13 mouse cellular contexts compared by ENCODE assay signal in genomic region chr6:30734465-30734864, GRCm38 (mm10). TPM values are rescaled to one million over a fixed set of nuclear protein-coding genes. Genes with fewer than 3 reads are reported as not detected.
A peak's percentile ranks its signal among the peaks of the same experiment; 100 is the strongest.
DNase-seq lines count a peak whose midpoint lies in the region; ATAC-seq and TF ChIP-seq lines count a peak whose summit lies in the region.
"Had no signal": no experiment of that assay in that cellular context is flagged by ENCODE, and none has a peak within 500 bp of the region (broad histone marks: within the 10 kb centered on the region; RNA-seq: fewer than 3 reads in every experiment).

No protein-coding gene starts in this region.

- no peak overlapping the region; the same call in 1 of the 2 replicates for H3K9ac ChIP-seq in kidney, embryonic 16.5 days (replicated peaks; ENCODE audit: low read length)
- no peak overlapping the region; the same call in 1 of the 2 replicates for H3K9ac ChIP-seq in embryonic facial prominence, embryonic 11.5 days (replicated peaks; ENCODE audit: low read length)
- H3K9ac ChIP-seq in embryonic facial prominence, embryonic 15.5 days, result no peak overlapping the region
- H3K9ac ChIP-seq in limb, embryonic 14.5 days (ENCODE audit: low read depth, low read length, severe bottlenecking), result no peak overlapping the region

- no peak for TF ChIP-seq POLR2A in limb, embryonic 14.5 days (IDR thresholded peaks at IDR 0.05; ENCODE audit: borderline replicate concordance, extremely low read depth, insufficient read depth, insufficient read length)

- H3K4me2 ChIP-seq in kidney, embryonic 16.5 days (replicated peaks; ENCODE audit: low read depth, low read length), result no peak overlapping the region
- H3K4me2 ChIP-seq in embryonic facial prominence, embryonic 11.5 days (ENCODE audit: low read depth, low read length), result no peak overlapping the region
- H3K4me2 ChIP-seq in embryonic facial prominence, embryonic 15.5 days (replicated peaks), result no peak overlapping the region
- peak overlapping the region; percentile 53; the same call in 1 of the 2 replicates for H3K4me2 ChIP-seq in limb, embryonic 14.5 days (replicated peaks; ENCODE audit: low read depth, low read length, severe bottlenecking)

- no peak overlapping the region for H3K4me3 ChIP-seq in kidney, embryonic 16.5 days (ENCODE audit: low read length)
- no peak overlapping the region for H3K4me3 ChIP-seq in embryonic facial prominence, embryonic 11.5 days (ENCODE audit: low read depth, low read length)
- no peak overlapping the region for H3K4me3 ChIP-seq in embryonic facial prominence, embryonic 15.5 days (replicated peaks)
- H3K4me3 ChIP-seq in limb, embryonic 14.5 days (replicated peaks; ENCODE audit: low read length), result no peak overlapping the region

- H3K36me3 ChIP-seq in kidney, embryonic 16.5 days (ENCODE audit: insufficient read depth, low read length), result peaks cover 23% of the 10 kb centered on the region; the same call in 1 of the 2 replicates
- no peaks in the 10 kb centered on the region for H3K36me3 ChIP-seq in embryonic facial prominence, embryonic 11.5 days (replicated peaks; ENCODE audit: control insufficient read depth, insufficient read depth, low read depth, low read length)
- H3K36me3 ChIP-seq in embryonic facial prominence, embryonic 15.5 days, result no peaks in the 10 kb centered on the region
- no peaks in the 10 kb centered on the region; the same call in 1 of the 2 replicates for H3K36me3 ChIP-seq in limb, embryonic 14.5 days (ENCODE audit: control insufficient read depth, insufficient read depth, low read length)

- ATAC-seq in kidney, embryonic 16.5 days (ENCODE audit: low FRiP score, low TSS enrichment), result no peak
- no peak for ATAC-seq in embryonic facial prominence, embryonic 11.5 days (replicated peaks; ENCODE audit: insufficient number of reproducible peaks, low FRiP score, low TSS enrichment, low read depth)
- no peak for ATAC-seq in embryonic facial prominence, embryonic 15.5 days (ENCODE audit: insufficient number of reproducible peaks, low FRiP score, low TSS enrichment, low read depth)
- ATAC-seq in limb, embryonic 14.5 days (ENCODE audit: low FRiP score, low read depth), result no peak

- H3K27me3 ChIP-seq in kidney, embryonic 16.5 days (ENCODE audit: insufficient read depth, low read length), result no peaks in the 10 kb centered on the region
- no peaks in the 10 kb centered on the region for H3K27me3 ChIP-seq in embryonic facial prominence, embryonic 11.5 days (ENCODE audit: control insufficient read depth, insufficient read depth, low read length)
- H3K27me3 ChIP-seq in embryonic facial prominence, embryonic 15.5 days, result no peaks in the 10 kb centered on the region
- H3K27me3 ChIP-seq in limb, embryonic 14.5 days (ENCODE audit: control insufficient read depth, insufficient read depth, low read length), result no peaks in the 10 kb centered on the region

- peaks cover 48% of the 10 kb centered on the region for H3K9me3 ChIP-seq in kidney, embryonic 16.5 days (ENCODE audit: low read length)
- H3K9me3 ChIP-seq in embryonic facial prominence, embryonic 11.5 days (replicated peaks; ENCODE audit: control insufficient read depth, low read length), result peaks cover 8% of the 10 kb centered on the region
- peaks cover 36% of the 10 kb centered on the region for H3K9me3 ChIP-seq in embryonic facial prominence, embryonic 15.5 days (replicated peaks)
- H3K9me3 ChIP-seq in limb, embryonic 14.5 days (ENCODE audit: control insufficient read depth, low read length), result peaks cover 38% of the 10 kb centered on the region

- peaks cover 31% of the 10 kb centered on the region for H3K4me1 ChIP-seq in kidney, embryonic 16.5 days (ENCODE audit: insufficient read depth, low read length)
- H3K4me1 ChIP-seq in embryonic facial prominence, embryonic 11.5 days (ENCODE audit: control insufficient read depth, insufficient read depth, low read length), result no peaks in the 10 kb centered on the region
- peaks cover 21% of the 10 kb centered on the region; the same call in 1 of the 2 replicates for H3K4me1 ChIP-seq in embryonic facial prominence, embryonic 15.5 days
- peaks cover 22% of the 10 kb centered on the region for H3K4me1 ChIP-seq in limb, embryonic 14.5 days (ENCODE audit: control insufficient read depth, insufficient read depth, low read length)

- no peak for DNase-seq in kidney, adult 11 months
- no peak for DNase-seq in embryonic facial prominence, embryonic 11.5 days (ENCODE audit: low spot score)
- no peak for DNase-seq in limb, embryonic 14.5 days (ENCODE audit: low spot score)
- DNase-seq in layer of hippocampus, adult 9-10 months (ENCODE audit: low spot score), result no peak
- DNase-seq in adrenal gland, postnatal 4 days (ENCODE audit: low spot score in 2 of 2), result no peak
- DNase-seq: cerebellum, adult 11-12 months; gastrocnemius, postnatal 36 days; kidney, postnatal 25 days; lung, postnatal 4 days; spleen, adult 18-20 months; thymus, postnatal 25 days had no signal

- WGBS in kidney, embryonic 16.5 days, result 64% methylated on average over 6 of the region's 6 CpGs
- 56% methylated on average over 6 of the region's 6 CpGs for WGBS in embryonic facial prominence, embryonic 11.5 days
- WGBS in embryonic facial prominence, embryonic 15.5 days, result 41% methylated on average over 6 of the region's 6 CpGs
- 50% methylated on average over 6 of the region's 6 CpGs for WGBS in limb, embryonic 14.5 days

- H3K27ac ChIP-seq in kidney, embryonic 16.5 days (ENCODE audit: low read length), result peak overlapping the region; percentile 95; the same call in 1 of the 2 replicates
- H3K27ac ChIP-seq in embryonic facial prominence, embryonic 11.5 days (replicated peaks; ENCODE audit: low read depth, low read length), result 0 out of 2 replicates have a peak overlapping the region, but pooled peaks have one; percentile 43
- H3K27ac ChIP-seq in embryonic facial prominence, embryonic 15.5 days (replicated peaks), result peak overlapping the region; percentile 80
- H3K27ac ChIP-seq in limb, embryonic 14.5 days (replicated peaks; ENCODE audit: low read depth, low read length), result peak overlapping the region; percentile 90

RNA-seq across cellular contexts. Expression of gene Mest, which starts 11.1 kb away (rescaled TPM):
- 2,098 and 2,228 TPM in 2 replicates for polyA plus RNA-seq in kidney, embryonic 16.5 days (2015; fragmentation: Nextera tagmentation; extraction: Ambion mirVana)
- 1,816 and 1,902 TPM in 2 replicates for polyA plus RNA-seq in embryonic facial prominence, embryonic 11.5 days (2014; fragmentation: Nextera tagmentation; extraction: Ambion mirVana)
- polyA plus RNA-seq in embryonic facial prominence, embryonic 15.5 days (2015; fragmentation: Nextera tagmentation; extraction: Ambion mirVana), result 1,312 and 1,376 TPM in 2 replicates
- polyA plus RNA-seq in limb, embryonic 14.5 days (2012; rRNA removed), result 3,348 and 4,195 TPM in 2 replicates
- 2,178 and 2,321 TPM in 2 replicates for polyA plus RNA-seq in limb, embryonic 14.5 days (2014; fragmentation: Nextera tagmentation; extraction: Ambion mirVana)
- 100 to 1,000 TPM; 359 to 373 TPM for total RNA-seq in adrenal gland, postnatal 4 days (2021)

RNA-seq across cellular contexts. Expression of gene Cep41, which starts 40.9 kb away (rescaled TPM):
- polyA plus RNA-seq in kidney, embryonic 16.5 days (2015; fragmentation: Nextera tagmentation; extraction: Ambion mirVana), result 20.6 and 21.6 TPM in 2 replicates
- polyA plus RNA-seq in embryonic facial prominence, embryonic 11.5 days (2014; fragmentation: Nextera tagmentation; extraction: Ambion mirVana), result 23.7 and 28.1 TPM in 2 replicates
- 30.9 and 33.1 TPM in 2 replicates for polyA plus RNA-seq in embryonic facial prominence, embryonic 15.5 days (2015; fragmentation: Nextera tagmentation; extraction: Ambion mirVana)
- polyA plus RNA-seq in limb, embryonic 14.5 days (2012; rRNA removed), result 44.3 and 48.5 TPM in 2 replicates
- 41.1 and 50.9 TPM in 2 replicates for polyA plus RNA-seq in limb, embryonic 14.5 days (2014; fragmentation: Nextera tagmentation; extraction: Ambion mirVana)
- total RNA-seq in adrenal gland, postnatal 4 days (2021), result 10 to 100 TPM in 1 of 2 experiments, 1 to 10 TPM in 1; 9.3 to 10.2 TPM

Comparison
In these comparisons a context has a peak if more than half of its experiments do, and no peak if none do; other contexts are left out.
1. H3K27ac ChIP-seq: peak in every context shown above with its lines; median percentile 95 in kidney, embryonic 16.5 days; 90 in limb, embryonic 14.5 days; 80 in embryonic facial prominence, embryonic 15.5 days; 43 in embryonic facial prominence, embryonic 11.5 days.